Mouse (Mus musculus): Measurements from ENCODE around the gene Kcnma1. TPM values are rescaled to one million over a fixed set of nuclear protein-coding genes. Genes with fewer than 3 reads are reported as not detected.

The Kcnma1 gene
- total and polyA plus RNA-seq, 3 experiments: not detected

- H3K27ac ChIP-seq (ENCODE audit: control insufficient read depth, low read depth, low read length): no peak overlapping the region
- no peak for DNase-seq (ENCODE audit: low read depth, low spot score)
- no peak overlapping the region for H3K4me3 ChIP-seq (ENCODE audit: control insufficient read depth in 1 of 2, insufficient read depth in 1 of 2, low read depth in 2 of 2, low read length in 2 of 2)
- H3K9ac ChIP-seq (ENCODE audit: control insufficient read depth, low read depth, low read length, poor library complexity, severe bottlenecking): no peak overlapping the region
- TF ChIP-seq E2F4 (IDR thresholded peaks at IDR 0.05; ENCODE audit: borderline replicate concordance, low read depth, low read length) (no peak), ZNF384 (IDR thresholded peaks at IDR 0.05; ENCODE audit: low read depth, low read length) (no peak), KAT2A (conservative IDR thresholded peaks at IDR 0.05; ENCODE audit: low read depth, low read length) (no peak), ZKSCAN1 (IDR thresholded peaks at IDR 0.05; ENCODE audit: low read depth, low read length) (no peak)
- H3K9me3 ChIP-seq (replicated peaks; ENCODE audit: insufficient read depth, low read length): no peaks in the 10 kb centered on the region
- H3K36me3 ChIP-seq (ENCODE audit: control insufficient read depth in 1 of 2, insufficient read depth in 2 of 2, low read length in 2 of 2): no peaks in the 10 kb centered on the region
- no peaks in the 10 kb centered on the region for H3K4me1 ChIP-seq (ENCODE audit: control insufficient read depth in 1 of 2, insufficient read depth in 2 of 2, low read length in 2 of 2)
- no peaks in the 10 kb centered on the region for H3K79me2 ChIP-seq (ENCODE audit: control insufficient read depth, insufficient read depth, low read length, poor library complexity)
- no peaks in the 10 kb centered on the region for H3K27me3 ChIP-seq (ENCODE audit: control insufficient read depth in 1 of 2, insufficient read depth in 2 of 2, low read length in 2 of 2)
These were observed 221.6 kb downstream of the Kcnma1 start for GRCm38 (mm10) chr14:23792674-23793073.

GRCm38 (mm10) chr14:23792076-23792475 is 222.2 kb downstream of the Kcnma1 start:
- Histone ChIP-seq H3K27me3 (ENCODE audit: control insufficient read depth in 1 of 2, insufficient read depth in 2 of 2, low read length in 2 of 2) (no peaks in the 10 kb centered on the region), H3K36me3 (ENCODE audit: control insufficient read depth in 1 of 2, insufficient read depth in 2 of 2, low read length in 2 of 2) (no peaks in the 10 kb centered on the region), H3K4me3 (ENCODE audit: control insufficient read depth in 1 of 2, insufficient read depth in 1 of 2, low read depth in 2 of 2, low read length in 2 of 2) (no peak overlapping the region), H3K79me2 (ENCODE audit: control insufficient read depth, insufficient read depth, low read length, poor library complexity) (no peaks in the 10 kb centered on the region), H3K9ac (ENCODE audit: control insufficient read depth, low read depth, low read length, poor library complexity, severe bottlenecking) (no peak overlapping the region), H3K4me1 (ENCODE audit: control insufficient read depth in 1 of 2, insufficient read depth in 2 of 2, low read length in 2 of 2) (no peaks in the 10 kb centered on the region), H3K9me3 (replicated peaks; ENCODE audit: insufficient read depth, low read length) (no peaks in the 10 kb centered on the region), H3K27ac (ENCODE audit: control insufficient read depth, low read depth, low read length) (no peak overlapping the region)
- TF ChIP-seq ZKSCAN1 (IDR thresholded peaks at IDR 0.05; ENCODE audit: low read depth, low read length) (no peak), RAD21 (IDR thresholded peaks at IDR 0.05; ENCODE audit: low read depth, low read length) (no peak), SIN3A (IDR thresholded peaks at IDR 0.05; ENCODE audit: low read length) (no peak), POLR2AphosphoS2 (IDR thresholded peaks at IDR 0.05; ENCODE audit: low read length) (no peak), USF1 (IDR thresholded peaks at IDR 0.05; ENCODE audit: low read depth, low read length) (no peak), MAX (IDR thresholded peaks at IDR 0.05; ENCODE audit: low read length) (no peak), BHLHE40 (IDR thresholded peaks at IDR 0.05; ENCODE audit: borderline replicate concordance, low read depth, low read length) (no peak)
- no peak for DNase-seq (ENCODE audit: low read depth, low spot score)

GRCm38 (mm10) chr14:23791261-23791691 is 223.0 kb downstream of the Kcnma1 start:
- H3K9ac ChIP-seq (ENCODE audit: control insufficient read depth, low read depth, low read length, poor library complexity, severe bottlenecking): no peak overlapping the region
- no peaks in the 10 kb centered on the region for H3K4me1 ChIP-seq (ENCODE audit: control insufficient read depth in 1 of 2, insufficient read depth in 2 of 2, low read length in 2 of 2)
- H3K79me2 ChIP-seq (ENCODE audit: control insufficient read depth, insufficient read depth, low read length, poor library complexity): no peaks in the 10 kb centered on the region
- TF ChIP-seq GABPA (IDR thresholded peaks at IDR 0.05; ENCODE audit: low read depth, low read length) (no peak), MYB (IDR thresholded peaks at IDR 0.05; ENCODE audit: low read depth, low read length) (no peak), CTCF (IDR thresholded peaks at IDR 0.05 in 2 of 3, conservative IDR thresholded peaks at IDR 0.05 in 1 of 3; ENCODE audit: control insufficient read depth in 1 of 3, insufficient read depth in 1 of 3, low read depth in 2 of 3, low read length in 3 of 3, poor library complexity in 1 of 3, severe bottlenecking in 1 of 3) (peak in 1 of 3 experiments; percentile 14; a peak in 1 of 6 replicates)
- no peak overlapping the region for H3K4me3 ChIP-seq (ENCODE audit: control insufficient read depth in 1 of 2, insufficient read depth in 1 of 2, low read depth in 2 of 2, low read length in 2 of 2)
- no peaks in the 10 kb centered on the region for H3K36me3 ChIP-seq (ENCODE audit: control insufficient read depth in 1 of 2, insufficient read depth in 2 of 2, low read length in 2 of 2)
- no peaks in the 10 kb centered on the region for H3K9me3 ChIP-seq (replicated peaks; ENCODE audit: insufficient read depth, low read length)
- no peaks in the 10 kb centered on the region for H3K27me3 ChIP-seq (ENCODE audit: control insufficient read depth in 1 of 2, insufficient read depth in 2 of 2, low read length in 2 of 2)
- DNase-seq (ENCODE audit: low read depth, low spot score): no peak
- no peak overlapping the region for H3K27ac ChIP-seq (ENCODE audit: control insufficient read depth, low read depth, low read length)

All from MEL (cell line).